Mouse (Mus musculus) ES-Bruce4 (cell line): ENCODE measurements around the gene Lamc1. TPM values are rescaled to one million over a fixed set of nuclear protein-coding genes. Genes with fewer than 3 reads are reported as not detected.
A peak's percentile ranks its signal among the peaks of the same experiment; 100 is the strongest.
"Not testable (repeated sequence)": the region's sequence is repeated elsewhere in the genome, so short reads cannot be mapped to it uniquely, and the experiment has no call there.

Experiments
- H3K27ac ChIP-seq: 2 replicates; pipeline ENCODE4 v1.5.1; 2012; ENCODE audit warnings: low read length, inconsistent platforms; ENCODE audit not compliant: insufficient read depth
- H3K27me3 ChIP-seq: 2 replicates; pipeline ENCODE4 v1.6.1; 2012; ENCODE audit warnings: mild to moderate bottlenecking, low read length, inconsistent platforms; ENCODE audit not compliant: control insufficient read depth, poor library complexity, insufficient read depth, severe bottlenecking
- H3K36me3 ChIP-seq: 2 replicates; pipeline ENCODE4 v1.6.1; 2012; ENCODE audit warnings: inconsistent platforms, mild to moderate bottlenecking, low read length, moderate library complexity; ENCODE audit not compliant: control insufficient read depth, poor library complexity, insufficient read depth, severe bottlenecking
- H3K4me1 ChIP-seq: one replicate; pipeline ENCODE4 v1.8.1; 2011; ENCODE audit warnings: low read length; ENCODE audit not compliant: control insufficient read depth, insufficient read depth
- H3K4me3 ChIP-seq: 2 replicates; pipeline ENCODE4 v1.5.1; 2011; ENCODE audit warnings: low read depth, mild to moderate bottlenecking, low read length
- H3K9ac ChIP-seq: 2 replicates; pipeline ENCODE4 v1.6.1; 2012; ENCODE audit warnings: low read depth, mild to moderate bottlenecking, inconsistent platforms; ENCODE audit not compliant: poor library complexity, severe bottlenecking
- H3K9me3 ChIP-seq: replicated peaks from 2 replicates; pipeline ENCODE4 v1.6.1; 2012; ENCODE audit warnings: mild to moderate bottlenecking, low read length, inconsistent platforms; ENCODE audit not compliant: control insufficient read depth, poor library complexity, insufficient read depth, severe bottlenecking
- CTCF ChIP-seq: IDR thresholded peaks from one replicate; pipeline ENCODE4 v1.8.1; 2011; ENCODE audit warnings: low read depth, low read length
- EP300 ChIP-seq: IDR thresholded peaks from 2 replicates; pipeline ENCODE4 v1.6.1; 2011; ENCODE audit warnings: low read depth, low read length; ENCODE audit not compliant: insufficient read depth
- POLR2A ChIP-seq: IDR thresholded peaks from one replicate; pipeline ENCODE4 v1.8.1; 2011; ENCODE audit warnings: low read length; ENCODE audit not compliant: insufficient read depth
- polyA plus RNA-seq: library from polyadenylated mRNA; stranded (reverse); fragments of >200 nt; gene quantifications from 2 replicates; pipeline ENCODE4 v1.2.4, GENCODE M21; 2011; ENCODE audit warnings: low read depth; ENCODE audit not compliant: missing spikeins, insufficient read depth, insufficient read length

Gene Lamc1
- polyA plus RNA-seq, 1 experiment: 233 TPM

DNA sequence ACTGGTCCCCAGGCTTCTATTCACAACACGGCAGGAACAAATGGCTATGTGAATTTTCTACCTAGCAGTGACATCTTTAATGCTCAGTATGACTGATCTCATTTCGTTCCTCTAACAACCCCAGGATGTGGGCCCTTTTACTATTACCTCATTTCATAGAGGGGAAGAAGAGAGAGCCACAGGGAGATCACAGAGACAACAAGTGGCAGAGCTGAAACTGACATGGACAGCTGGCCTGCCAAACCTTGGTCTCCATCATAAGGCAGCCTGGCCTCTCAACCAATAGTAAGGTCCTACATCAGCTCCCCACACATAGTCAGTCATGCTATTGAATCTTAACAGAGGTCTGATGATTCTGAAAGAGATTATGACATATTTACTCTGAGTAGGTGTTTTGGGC, 12.4 kb upstream of the Lamc1 start:
- Histone ChIP-seq H3K9ac (no peak overlapping the region), H3K36me3 (no peaks in the 10 kb centered on the region), H3K27me3 (no peaks in the 10 kb centered on the region), H3K4me1 (peaks cover 1% of the 10 kb centered on the region), H3K27ac (no peak overlapping the region), H3K9me3 (peaks cover 4% of the 10 kb centered on the region; the same call in 1 of the 2 replicates), H3K4me3 (no peak overlapping the region)
- TF ChIP-seq CTCF: no peak
- no peak for TF ChIP-seq POLR2A

DNA sequence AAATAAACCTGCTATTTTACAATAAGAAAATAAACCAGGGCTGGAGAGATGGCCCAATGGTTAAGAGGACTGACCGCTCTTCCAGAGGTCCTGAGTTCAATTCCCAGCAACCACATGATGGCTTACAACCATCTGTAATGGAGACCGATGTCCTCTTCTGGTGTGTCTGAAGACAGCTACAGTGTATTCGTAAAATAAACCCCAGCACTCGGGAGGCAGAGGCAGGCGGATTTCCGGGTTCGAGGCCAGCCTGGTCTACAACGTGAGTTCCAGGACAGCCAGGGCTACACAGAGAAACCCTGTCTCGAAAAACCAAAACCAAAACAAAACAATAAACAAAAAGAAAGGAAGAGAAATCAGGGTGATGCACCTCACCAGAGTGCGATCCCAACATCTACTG, 2.9 kb upstream of the Lamc1 start:
- not testable (repeated sequence) for H3K9me3 ChIP-seq, H3K4me1 ChIP-seq, H3K36me3 ChIP-seq, H3K4me3 ChIP-seq, H3K27ac ChIP-seq, H3K27me3 ChIP-seq, H3K9ac ChIP-seq

DNA sequence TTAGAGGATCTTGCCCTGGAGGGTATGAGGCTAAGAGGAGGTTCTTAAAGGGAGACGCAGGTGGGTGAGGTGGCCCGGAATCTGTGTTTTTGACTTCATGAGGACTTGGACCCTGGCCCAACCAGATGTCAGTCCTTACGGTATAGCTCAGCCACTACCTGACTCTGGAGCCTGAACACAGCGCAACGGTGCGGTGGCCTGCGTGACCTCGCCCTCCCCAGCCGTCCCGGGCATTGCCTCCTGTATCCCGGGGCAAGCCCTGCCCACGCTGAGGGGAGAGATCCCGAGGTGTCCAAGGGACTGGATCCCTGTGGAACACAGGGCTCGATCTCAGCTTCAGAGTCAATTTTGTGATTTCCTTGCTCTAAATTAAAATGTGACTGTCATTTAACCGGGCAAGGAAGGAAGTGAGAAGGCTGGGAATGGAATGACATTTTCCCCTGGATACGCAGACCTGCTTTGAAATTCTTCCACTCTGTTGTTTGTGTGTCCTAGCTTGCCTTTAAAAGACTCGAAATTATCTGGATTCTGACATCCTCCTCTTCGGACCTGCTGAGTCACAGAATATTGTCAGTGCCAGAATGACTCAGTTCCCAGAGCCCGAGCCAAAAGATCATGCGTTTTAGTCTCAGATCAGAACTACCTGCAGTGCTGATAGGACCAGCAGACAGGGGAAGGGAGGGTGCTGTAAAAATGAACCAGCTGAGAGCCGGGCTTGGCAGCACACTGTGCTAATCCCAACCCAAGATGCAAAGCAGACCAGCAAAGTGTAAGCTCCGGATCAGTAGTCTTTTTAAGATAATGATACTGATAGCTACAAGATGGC, 923 bp upstream of the Lamc1 start:
- Histone ChIP-seq H3K27ac (peak overlapping the region; percentile 67), H3K9ac (peak overlapping the region; percentile 52), H3K36me3 (peaks cover 6% of the 10 kb centered on the region; the same call in 1 of the 2 replicates), H3K4me3 (peak overlapping the region; percentile 78), H3K9me3 (no peaks in the 10 kb centered on the region), H3K27me3 (no peaks in the 10 kb centered on the region), H3K4me1 (peaks cover 3% of the 10 kb centered on the region)
- TF ChIP-seq CTCF (no peak), EP300 (no peak), POLR2A (no peak)

DNA sequence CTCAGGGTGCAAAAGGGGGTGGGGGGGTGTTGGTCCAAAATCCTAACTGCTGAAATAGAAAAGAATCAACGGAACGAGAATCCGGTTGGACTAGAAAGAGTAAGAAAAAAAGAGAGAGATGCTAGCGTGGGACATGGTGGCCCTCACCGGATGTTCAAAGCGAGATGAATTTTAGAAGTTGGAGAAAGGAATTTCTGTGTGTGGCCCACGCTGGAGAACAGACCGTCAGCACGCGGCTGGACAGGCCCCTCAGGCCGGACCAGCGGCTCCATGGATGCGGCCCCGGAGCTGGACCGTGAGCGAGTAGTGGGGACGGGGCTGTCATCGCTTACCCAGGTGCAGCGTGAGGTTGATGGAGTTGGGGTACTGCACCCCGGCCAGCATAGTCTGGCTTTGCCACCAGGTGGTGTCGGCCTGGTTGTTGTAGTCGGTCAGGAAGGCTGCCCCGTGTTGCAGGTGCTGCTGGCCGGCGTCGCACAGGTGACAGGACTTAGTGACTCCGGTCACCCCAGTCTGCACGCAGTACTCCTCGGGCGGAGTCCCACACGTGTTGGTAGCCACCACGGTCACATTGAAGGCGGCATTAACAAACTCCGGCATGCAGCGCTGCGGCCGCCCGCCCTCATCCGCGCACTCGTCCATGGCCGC, 666 bp downstream of the Lamc1 start:
- peaks cover 6% of the 10 kb centered on the region; the same call in 1 of the 2 replicates for H3K36me3 ChIP-seq
- peak overlapping the region; percentile 82 for H3K4me3 ChIP-seq
- no peaks in the 10 kb centered on the region for H3K27me3 ChIP-seq
- H3K4me1 ChIP-seq: peaks cover 3% of the 10 kb centered on the region
- no peak for TF ChIP-seq EP300
- TF ChIP-seq CTCF: peak; percentile 30
- no peaks in the 10 kb centered on the region for H3K9me3 ChIP-seq
- peak overlapping the region; percentile 94 for H3K9ac ChIP-seq
- peak overlapping the region; percentile 68; the same call in 1 of the 2 replicates for H3K27ac ChIP-seq

DNA sequence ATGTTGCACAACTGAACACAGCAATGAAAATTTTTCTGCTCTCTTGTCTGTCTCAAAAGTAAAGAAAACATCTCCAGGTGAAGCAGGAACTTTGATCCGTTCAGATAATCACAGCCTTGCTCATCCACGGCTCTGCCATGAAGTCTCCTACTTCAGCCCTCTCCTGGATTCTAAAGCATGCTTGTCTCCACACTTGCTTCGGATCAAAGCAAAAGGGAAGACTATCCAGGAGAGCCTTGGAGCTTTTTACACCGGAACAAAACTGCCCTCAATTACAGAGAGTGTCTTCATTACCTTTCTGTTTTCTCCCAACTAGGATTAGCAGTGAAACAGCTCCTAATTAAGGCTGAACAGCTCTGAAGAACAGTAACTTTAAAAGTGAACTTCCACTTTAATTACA, 1.4 kb downstream of the Lamc1 start:
- Histone ChIP-seq H3K27ac (no peak overlapping the region), H3K27me3 (no peaks in the 10 kb centered on the region), H3K36me3 (peaks cover 11% of the 10 kb centered on the region), H3K9me3 (no peaks in the 10 kb centered on the region), H3K9ac (peak overlapping the region; percentile 94), H3K4me3 (peak overlapping the region; percentile 53), H3K4me1 (peaks cover 3% of the 10 kb centered on the region)
- TF ChIP-seq POLR2A (no peak), EP300 (no peak), CTCF (no peak)

DNA sequence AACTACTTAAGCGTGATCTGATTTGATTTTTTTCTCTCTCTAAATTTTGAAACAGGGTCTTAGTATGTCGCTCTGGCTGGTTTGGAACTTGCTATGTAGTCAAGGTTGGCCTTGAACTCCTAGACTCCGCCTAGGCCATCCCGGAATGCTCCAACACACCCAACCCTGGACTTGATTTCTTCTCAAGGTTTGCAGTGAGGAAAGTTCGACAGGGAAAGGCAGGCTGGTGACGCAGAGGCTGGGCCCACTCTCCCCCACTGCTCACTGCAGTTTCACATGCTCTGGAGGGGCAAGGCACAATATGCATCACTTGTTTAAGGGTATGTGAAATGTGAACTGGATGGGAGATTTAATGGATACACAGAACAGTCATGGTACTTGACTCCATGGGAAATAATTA, 3.3 kb downstream of the Lamc1 start:
- Histone ChIP-seq H3K36me3 (peaks cover 18% of the 10 kb centered on the region), H3K27ac (peak overlapping the region; percentile 15; the same call in 1 of the 2 replicates), H3K4me1 (peaks cover 3% of the 10 kb centered on the region), H3K27me3 (no peaks in the 10 kb centered on the region), H3K4me3 (no peak overlapping the region), H3K9ac (no peak overlapping the region), H3K9me3 (no peaks in the 10 kb centered on the region)
- no peak for TF ChIP-seq POLR2A
- TF ChIP-seq CTCF: no peak
- TF ChIP-seq EP300: no peak
